Mouse (Mus musculus) heart, adult 2 months (tissue): Measurements from ENCODE around the gene Utf1.

ENCODE experiments used
- CTCF ChIP-seq: fragments of 200-600 bp; IDR thresholded peaks from 2 replicates; pipeline ENCODE4 v1.8.1; 2022; ENCODE audit warnings: antibody characterized with exemption, mild to moderate bottlenecking, moderate library complexity
- POLR2A ChIP-seq: fragments of 200-500 bp; IDR thresholded peaks from 2 replicates; pipeline ENCODE4 v1.6.1; 2011; ENCODE audit warnings: mild to moderate bottlenecking, low read depth, low read length, control low read depth; ENCODE audit not compliant: insufficient read depth

DNA sequence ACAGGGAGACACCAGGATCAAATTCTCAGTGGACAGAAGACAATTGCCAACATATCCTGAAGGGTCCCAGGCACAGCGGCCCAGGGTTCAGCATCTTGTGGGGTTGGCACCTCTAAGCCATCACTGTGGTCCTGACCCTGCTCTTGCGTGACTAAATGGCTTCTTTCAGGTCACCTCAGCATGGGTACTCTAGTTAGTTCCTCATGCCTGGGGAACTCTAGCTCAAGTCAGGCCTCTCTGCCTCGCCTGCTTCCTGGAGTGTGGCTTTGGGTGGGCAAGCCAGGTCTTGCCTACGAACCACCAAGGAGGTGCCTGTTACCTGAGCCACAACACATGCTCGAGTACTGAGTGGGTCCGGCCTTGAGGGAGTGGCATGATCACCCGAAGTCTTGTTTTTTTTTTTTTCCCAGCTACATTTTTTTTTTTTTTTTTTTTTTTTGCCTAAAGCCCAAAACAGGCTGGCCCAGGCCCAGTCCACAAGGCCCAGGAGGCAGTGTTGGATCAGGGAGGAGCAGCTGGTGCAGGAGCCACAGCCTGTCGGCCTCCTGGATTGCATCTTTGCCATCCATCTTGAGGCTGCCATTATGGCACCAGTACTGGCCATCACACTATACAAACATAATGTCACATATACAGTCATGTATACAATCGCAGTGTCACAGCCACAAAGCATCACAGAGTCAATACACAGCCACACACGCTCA lies 26.8 kb downstream of the Utf1 start:
- no peak for TF ChIP-seq POLR2A
- no peak for TF ChIP-seq CTCF
